Comparison of ENCODE assay signal across 8 mouse cellular contexts in genomic region chr16:8828636-8829563, GRCm38 (mm10). TPM values are rescaled to one million over a fixed set of nuclear protein-coding genes. Genes with fewer than 3 reads are reported as not detected.
DNase-seq lines count a peak whose midpoint lies in the region; ATAC-seq and TF ChIP-seq lines count a peak whose summit lies in the region.

No protein-coding gene starts in this region.

- H3K4me1 ChIP-seq in testis, adult 2 months (ENCODE audit: control insufficient read depth, insufficient read depth, low read length) = peaks cover 14% of the 10 kb centered on the region
- peaks cover 3% of the 10 kb centered on the region; the same call in 1 of the 2 replicates for H3K4me1 ChIP-seq in cerebellum, adult 2 months (ENCODE audit: control insufficient read depth, insufficient read depth, low read length)
- peaks cover 31% of the 10 kb centered on the region for H3K4me1 ChIP-seq in kidney, embryonic 16.5 days (ENCODE audit: insufficient read depth, low read length)

- peak overlapping the region; percentile 94 for H3K4me2 ChIP-seq in kidney, embryonic 16.5 days (replicated peaks; ENCODE audit: low read depth, low read length)

- peak; percentile 52 for ATAC-seq in kidney, embryonic 16.5 days (ENCODE audit: low FRiP score, low TSS enrichment)

- no peak for DNase-seq in testis, postnatal 14 days (ENCODE audit: low spot score)
- peak in 1 of 2 experiments; percentile 23 for DNase-seq in cerebellum, adult 2 months
- peak; percentile 86 for DNase-seq in gastrocnemius, postnatal 25 days
- peak; percentile 81 for DNase-seq in lung, postnatal 36 days
- DNase-seq in frontal cortex, adult 2 months (ENCODE audit: extremely low spot score in 1 of 2, low spot score in 1 of 2) = no peak
- DNase-seq in urinary bladder, postnatal 14 days (ENCODE audit: low spot score) = no peak

- peak overlapping the region; percentile 67 for H3K9ac ChIP-seq in kidney, embryonic 16.5 days (replicated peaks; ENCODE audit: low read length)

- peaks cover 2% of the 10 kb centered on the region for H3K36me3 ChIP-seq in testis, adult 2 months (ENCODE audit: control insufficient read depth, insufficient read depth, low read length)
- 0 out of 2 replicates have a peak, but pooled peaks cover 4% of the 10 kb centered on the region for H3K36me3 ChIP-seq in kidney, embryonic 16.5 days (ENCODE audit: insufficient read depth, low read length)

- 8% methylated on average over 33 of the region's 33 CpGs for WGBS in cerebellum, adult 2 months
- WGBS in kidney, embryonic 16.5 days = 9% methylated on average over 33 of the region's 33 CpGs

- no peaks in the 10 kb centered on the region for H3K27me3 ChIP-seq in testis, adult 2 months (ENCODE audit: control insufficient read depth, insufficient read depth, low read length)
- H3K27me3 ChIP-seq in cerebellum, adult 2 months (ENCODE audit: control insufficient read depth, insufficient read depth, low read length) = no peaks in the 10 kb centered on the region
- no peaks in the 10 kb centered on the region for H3K27me3 ChIP-seq in kidney, embryonic 16.5 days (ENCODE audit: insufficient read depth, low read length)

- H3K9me3 ChIP-seq in kidney, embryonic 16.5 days (ENCODE audit: low read length) = no peaks in the 10 kb centered on the region

- H3K27ac ChIP-seq in testis, adult 2 months (ENCODE audit: control insufficient read depth, insufficient read depth, low read depth, low read length) = peak overlapping the region; percentile 96
- H3K27ac ChIP-seq in cerebellum, adult 2 months (ENCODE audit: insufficient read depth, low read length) = peak overlapping the region; percentile 94
- H3K27ac ChIP-seq in kidney, embryonic 16.5 days (ENCODE audit: low read length) = peak overlapping the region; percentile 94

- TF ChIP-seq POLR2A in testis, adult 2 months (IDR thresholded peaks at IDR 0.05; ENCODE audit: control insufficient read depth, low read depth, low read length) = no peak
- no peak for TF ChIP-seq POLR2A in cerebellum, adult 2 months (IDR thresholded peaks at IDR 0.05; ENCODE audit: borderline replicate concordance, insufficient read depth, low read length)

- TF ChIP-seq CTCF in testis, adult 2 months (IDR thresholded peaks at IDR 0.05; ENCODE audit: control insufficient read depth, insufficient read depth, insufficient replicate concordance, low read depth, low read length) = peak; percentile 22; the same call in 1 of the 2 replicates
- peak; percentile 47 for TF ChIP-seq CTCF in cerebellum, adult 2 months (IDR thresholded peaks at IDR 0.05; ENCODE audit: borderline replicate concordance, insufficient read depth, low read depth, low read length)

- H3K4me3 ChIP-seq in testis, adult 2 months (ENCODE audit: control insufficient read depth, low read depth, low read length) = peak overlapping the region; percentile 83
- peak overlapping the region; percentile 82 for H3K4me3 ChIP-seq in cerebellum, adult 2 months (replicated peaks; ENCODE audit: insufficient read depth, low read depth, low read length)
- H3K4me3 ChIP-seq in kidney, embryonic 16.5 days (ENCODE audit: low read length) = peak overlapping the region; percentile 98

RNA-seq across cellular contexts. Expression of gene 1810013L24Rik, which starts 1.0 kb away (rescaled TPM):
- 34.8 and 46.6 TPM in 2 replicates for polyA plus RNA-seq in testis, adult 2 months (2012; rRNA removed)
- 51.2 and 52.6 TPM in 2 replicates for polyA plus RNA-seq in cerebellum, adult 2 months (2012; rRNA removed)
- total RNA-seq in gastrocnemius, postnatal 25 days (2021) = 10 to 100 TPM; 67.4 to 73.8 TPM
- 18.5 and 19.8 TPM in 2 replicates for polyA plus RNA-seq in kidney, embryonic 16.5 days (2015; fragmentation: Nextera tagmentation; extraction: Ambion mirVana)
- polyA plus RNA-seq in frontal cortex, adult 2 months (2012; rRNA removed) = 47.8 and 47.9 TPM in 2 replicates

RNA-seq across cellular contexts. Expression of gene Usp7, which starts 36.8 kb away (rescaled TPM):
- polyA plus RNA-seq in testis, adult 2 months (2012; rRNA removed) = 51.7 and 61.5 TPM in 2 replicates
- polyA plus RNA-seq in cerebellum, adult 2 months (2012; rRNA removed) = 116 and 119 TPM in 2 replicates
- 10 to 100 TPM; 49.3 to 49.4 TPM for total RNA-seq in gastrocnemius, postnatal 25 days (2021)
- polyA plus RNA-seq in kidney, embryonic 16.5 days (2015; fragmentation: Nextera tagmentation; extraction: Ambion mirVana) = 23.8 and 29.5 TPM in 2 replicates
- 110 and 118 TPM in 2 replicates for polyA plus RNA-seq in frontal cortex, adult 2 months (2012; rRNA removed)

Comparison
In these comparisons a context has a peak if more than half of its experiments do, and no peak if none do; other contexts are left out.
1. DNase-seq: peak in gastrocnemius, postnatal 25 days (single experiment) and lung, postnatal 36 days (single experiment); none in testis, postnatal 14 days (single experiment), frontal cortex, adult 2 months (0 of 2) and urinary bladder, postnatal 14 days (single experiment).
2. Peak in every context shown above with its lines, with median percentiles within 50 percentile points of each other: H3K27ac ChIP-seq and H3K4me3 ChIP-seq.